Mouse (Mus musculus): ENCODE measurements around the gene Tmem150b.

DNA sequence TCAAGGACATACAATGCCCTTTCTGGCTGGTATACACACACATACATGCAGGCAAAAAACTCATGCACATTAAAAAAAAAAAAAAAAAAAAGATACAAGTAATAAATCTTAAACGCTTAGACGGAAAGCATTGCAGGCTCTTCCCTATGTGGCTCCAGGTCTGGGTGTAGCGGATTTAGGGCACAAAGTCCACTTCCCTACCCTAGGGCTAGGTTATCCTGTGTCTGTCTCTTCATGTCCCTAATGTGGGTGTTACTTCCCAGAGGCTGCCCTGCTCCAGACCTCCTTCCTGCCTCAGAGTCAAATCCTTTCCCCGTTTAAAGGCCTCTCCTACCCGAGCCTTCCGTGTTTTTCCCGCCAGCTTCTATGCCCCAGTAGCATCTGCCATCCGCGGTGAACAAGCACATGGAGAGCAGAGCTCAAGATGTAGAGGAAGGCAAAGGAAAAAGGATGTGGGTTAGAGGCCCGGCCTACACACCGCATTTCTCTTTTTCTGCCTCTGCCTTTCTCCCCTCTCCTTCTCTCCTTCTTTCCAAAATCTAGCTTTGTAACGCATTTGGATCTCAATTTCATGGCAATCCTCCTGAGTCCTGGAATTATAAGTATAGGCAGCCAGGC, 50.8 kb downstream of the Tmem150b start:
- no peak for TF ChIP-seq TAL1 (IDR thresholded peaks at IDR 0.05; ENCODE audit: low read length)
- no peak for TF ChIP-seq GATA1 (IDR thresholded peaks at IDR 0.05; ENCODE audit: low read length)

Data from erythroblast, embryonic 14.5 days (primary cell).